Mouse (Mus musculus) layer of hippocampus, adult 2 months (tissue): ENCODE results near the gene F2rl1. TPM values are rescaled to one million over a fixed set of nuclear protein-coding genes. Genes with fewer than 3 reads are reported as not detected.

Experiments
- DNase-seq, 2 experiments: peaks; one replicate each; pipeline ENCODE4 v3.0.0; 2022; ENCODE audit warnings: low spot score in 2 of 2
- H3K27ac ChIP-seq: fragments of 200-600 bp; 2 replicates; pipeline ENCODE4 v1.8.1; 2022
- H3K4me3 ChIP-seq: fragments of 200-600 bp; 2 replicates; pipeline ENCODE4 v1.8.1; 2022; ENCODE audit warnings: mild to moderate bottlenecking
- CTCF ChIP-seq: fragments of 200-600 bp; conservative IDR thresholded peaks from 2 replicates; pipeline ENCODE4 v1.8.1; 2022; ENCODE audit warnings: antibody characterized with exemption, mild to moderate bottlenecking, moderate library complexity
- total RNA-seq, 2 experiments: library from RNA; stranded (reverse); gene quantifications; 2 replicates each; pipeline ENCODE4 v1.2.3; 2021

Gene F2rl1
- total RNA-seq, 2 experiments from 2014 or later: 0.17 to 0.18 TPM

GRCm38 (mm10) chr13:95477173-95477572, 47.9 kb downstream of the F2rl1 start:
- no peak for DNase-seq
- H3K27ac ChIP-seq: no peak overlapping the region
- no peak for TF ChIP-seq CTCF
- no peak overlapping the region for H3K4me3 ChIP-seq

- no peak overlapping the region for H3K27ac ChIP-seq
- TF ChIP-seq CTCF: no peak
- H3K4me3 ChIP-seq: no peak overlapping the region
- no peak for DNase-seq
Observed at GRCm38 (mm10) chr13:95475124-95475523, 49.9 kb downstream of the F2rl1 start.

GRCm38 (mm10) chr13:95474294-95474693, 50.7 kb downstream of the F2rl1 start:
- TF ChIP-seq CTCF: no peak
- no peak overlapping the region for H3K4me3 ChIP-seq

GRCm38 (mm10) chr13:95470970-95471369, 54.1 kb downstream of the F2rl1 start:
- no peak for DNase-seq
- Histone ChIP-seq H3K4me3 (no peak overlapping the region), H3K27ac (no peak overlapping the region)
- peak; percentile 60 for TF ChIP-seq CTCF

More at GRCm38 (mm10) chr13:95474294-95474693, 50.7 kb downstream of the F2rl1 start:
- no peak for DNase-seq
- H3K27ac ChIP-seq: no peak overlapping the region

Other genes with a start within 250 kb of the F2rl1 start
- gene Zbed3, start 201.6 kb downstream of the F2rl1 start, total RNA-seq: 10 to 100 TPM; 14.0 to 16.5 TPM
- 10 to 100 TPM; 46.4 to 51.4 TPM for gene Aggf1, start 149.9 kb downstream of the F2rl1 start, total RNA-seq
- 10 to 100 TPM; 19.9 to 20.9 TPM for gene Crhbp, start 80.3 kb downstream of the F2rl1 start, total RNA-seq
- gene S100z, start 46.5 kb downstream of the F2rl1 start, total RNA-seq: not detected
- 1 to 10 TPM; 4.6 to 5.7 TPM for gene F2r, start 93.3 kb upstream of the F2rl1 start, total RNA-seq
- under 1 TPM; 0.15 to 0.17 TPM for gene F2rl2, start 171.6 kb upstream of the F2rl1 start, total RNA-seq